Mouse (Mus musculus): Measurements from ENCODE around the gene Tmbim7. TPM values are rescaled to one million over a fixed set of nuclear protein-coding genes. Genes with fewer than 3 reads are reported as not detected.

The Tmbim7 gene
- polyA plus RNA-seq, 1 experiment, result not detected

DNA sequence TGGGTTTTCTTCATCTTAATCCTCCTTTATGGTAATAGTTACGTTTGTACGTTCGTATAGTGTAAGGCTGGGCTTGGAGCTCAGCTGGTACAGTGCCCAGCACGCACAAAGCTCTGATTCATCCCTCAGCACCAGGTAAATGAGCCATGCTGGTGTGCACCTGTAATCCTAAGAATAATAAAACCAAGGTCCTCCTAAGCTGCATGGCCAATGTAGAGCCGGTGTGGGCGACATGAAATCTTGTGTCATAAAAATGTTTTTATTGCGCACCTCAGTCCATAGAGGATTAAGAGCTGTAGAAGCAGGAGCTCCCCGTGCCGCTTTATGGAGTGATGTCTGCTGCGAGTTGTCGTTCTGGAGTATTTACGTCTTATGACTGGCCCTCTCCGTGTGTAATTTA, 17.7 kb upstream of the Tmbim7 start:
- TF ChIP-seq CTCF (IDR thresholded peaks at IDR 0.05; ENCODE audit: borderline replicate concordance, insufficient read depth, low read depth, low read length) (no peak), POLR2A (IDR thresholded peaks at IDR 0.05; ENCODE audit: borderline replicate concordance, insufficient read depth, low read length) (no peak)
- no peaks in the 10 kb centered on the region for H3K4me1 ChIP-seq (ENCODE audit: control insufficient read depth, insufficient read depth, low read length)
- H3K27me3 ChIP-seq (ENCODE audit: control insufficient read depth, insufficient read depth, low read length), result no peaks in the 10 kb centered on the region
- H3K27ac ChIP-seq (ENCODE audit: insufficient read depth, low read length), result no peak overlapping the region
- DNase-seq, result no peak
- H3K4me3 ChIP-seq (replicated peaks; ENCODE audit: insufficient read depth, low read depth, low read length), result no peak overlapping the region
- WGBS, result 94% methylated on average over 13 of the region's 13 CpGs

DNA sequence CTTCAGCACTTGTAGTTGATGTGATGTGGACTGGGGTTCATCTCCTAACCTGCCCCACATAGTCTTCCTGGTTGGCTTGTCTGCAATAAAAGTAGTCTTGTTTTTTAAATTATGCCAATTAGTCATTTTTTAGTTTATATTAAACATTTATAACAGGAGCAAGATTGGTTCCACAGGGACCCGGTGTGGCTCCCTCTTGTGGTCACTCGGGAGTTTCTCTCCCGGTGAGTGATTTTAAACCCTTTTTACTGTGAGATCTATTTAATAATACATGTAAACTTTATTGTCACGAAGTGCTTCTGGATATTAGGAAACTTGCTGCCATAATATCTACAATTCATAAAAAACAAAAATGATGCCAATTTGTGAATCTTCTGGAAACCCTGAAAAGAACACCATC, 17.0 kb upstream of the Tmbim7 start:
- TF ChIP-seq CTCF (IDR thresholded peaks at IDR 0.05; ENCODE audit: borderline replicate concordance, insufficient read depth, low read depth, low read length) (no peak), POLR2A (IDR thresholded peaks at IDR 0.05; ENCODE audit: borderline replicate concordance, insufficient read depth, low read length) (no peak)
- no peaks in the 10 kb centered on the region for H3K4me1 ChIP-seq (ENCODE audit: control insufficient read depth, insufficient read depth, low read length)
- no peaks in the 10 kb centered on the region for H3K27me3 ChIP-seq (ENCODE audit: control insufficient read depth, insufficient read depth, low read length)
- DNase-seq, result no peak
- no peak overlapping the region for H3K4me3 ChIP-seq (replicated peaks; ENCODE audit: insufficient read depth, low read depth, low read length)
- 74% methylated on average over 4 of the region's 4 CpGs for WGBS
- H3K27ac ChIP-seq (ENCODE audit: insufficient read depth, low read length), result no peak overlapping the region

DNA sequence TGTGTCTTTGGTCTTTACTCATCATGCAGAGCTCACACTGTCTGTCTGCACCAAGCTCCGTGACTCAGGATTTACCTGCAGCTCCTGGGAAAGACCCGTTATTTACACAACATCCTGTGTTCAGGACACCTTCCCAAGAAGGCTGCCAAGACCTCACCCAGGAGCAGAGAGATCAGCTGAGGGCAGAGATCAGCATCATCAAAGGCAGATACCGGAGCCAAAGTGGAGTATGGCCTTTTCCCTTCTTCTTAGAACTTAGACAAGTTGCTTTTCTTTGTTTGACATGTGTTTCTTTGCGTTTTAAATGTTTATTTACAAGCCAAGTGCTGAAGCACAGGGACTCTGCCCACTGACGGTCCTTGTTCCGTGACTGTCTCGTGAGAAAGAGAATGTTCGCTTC, 15.7 kb upstream of the Tmbim7 start:
- TF ChIP-seq POLR2A (IDR thresholded peaks at IDR 0.05; ENCODE audit: borderline replicate concordance, insufficient read depth, low read length) (no peak), CTCF (IDR thresholded peaks at IDR 0.05; ENCODE audit: borderline replicate concordance, insufficient read depth, low read depth, low read length) (no peak)
- Histone ChIP-seq H3K4me3 (replicated peaks; ENCODE audit: insufficient read depth, low read depth, low read length) (no peak overlapping the region), H3K27ac (ENCODE audit: insufficient read depth, low read length) (no peak overlapping the region), H3K27me3 (ENCODE audit: control insufficient read depth, insufficient read depth, low read length) (no peaks in the 10 kb centered on the region), H3K4me1 (ENCODE audit: control insufficient read depth, insufficient read depth, low read length) (no peaks in the 10 kb centered on the region)
- 88% methylated on average over 8 of the region's 8 CpGs for WGBS
- no peak for DNase-seq

GRCm38 (mm10) chr5:3644621-3645020, 6.4 kb upstream of the Tmbim7 start:
- Histone ChIP-seq H3K4me3 (replicated peaks; ENCODE audit: insufficient read depth, low read depth, low read length) (no peak overlapping the region), H3K27ac (ENCODE audit: insufficient read depth, low read length) (no peak overlapping the region), H3K27me3 (ENCODE audit: control insufficient read depth, insufficient read depth, low read length) (no peaks in the 10 kb centered on the region), H3K4me1 (ENCODE audit: control insufficient read depth, insufficient read depth, low read length) (no peaks in the 10 kb centered on the region)
- TF ChIP-seq POLR2A (IDR thresholded peaks at IDR 0.05; ENCODE audit: borderline replicate concordance, insufficient read depth, low read length), result no peak
- no peak for TF ChIP-seq CTCF (IDR thresholded peaks at IDR 0.05; ENCODE audit: borderline replicate concordance, insufficient read depth, low read depth, low read length)
- DNase-seq, result no peak
- 94% methylated on average over 6 of the region's 6 CpGs for WGBS

DNA sequence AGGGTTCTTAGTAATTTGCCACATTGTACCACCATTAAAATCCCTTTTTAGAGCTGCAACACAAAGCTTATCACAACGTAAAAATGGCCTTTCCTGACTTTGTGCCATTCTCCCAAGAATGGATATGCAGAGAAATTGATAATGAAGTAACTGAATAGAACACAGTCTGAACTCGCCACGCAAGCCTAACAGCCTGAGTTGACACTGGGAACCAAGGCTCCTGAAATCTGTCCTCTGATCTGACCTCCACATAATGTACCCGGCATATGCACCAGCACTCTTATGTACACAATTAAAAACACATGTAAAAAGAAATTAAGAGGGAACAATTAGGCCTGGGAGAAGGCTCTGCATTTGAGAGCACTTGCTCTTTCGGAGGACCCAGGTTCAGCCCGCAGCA, 5.7 kb upstream of the Tmbim7 start:
- no peaks in the 10 kb centered on the region for H3K27me3 ChIP-seq (ENCODE audit: control insufficient read depth, insufficient read depth, low read length)
- no peak overlapping the region for H3K4me3 ChIP-seq (replicated peaks; ENCODE audit: insufficient read depth, low read depth, low read length)
- TF ChIP-seq POLR2A (IDR thresholded peaks at IDR 0.05; ENCODE audit: borderline replicate concordance, insufficient read depth, low read length) (no peak), CTCF (IDR thresholded peaks at IDR 0.05; ENCODE audit: borderline replicate concordance, insufficient read depth, low read depth, low read length) (no peak)
- WGBS, result 87% methylated on average over 6 of the region's 6 CpGs
- no peak overlapping the region for H3K27ac ChIP-seq (ENCODE audit: insufficient read depth, low read length)
- DNase-seq, result no peak
- H3K4me1 ChIP-seq (ENCODE audit: control insufficient read depth, insufficient read depth, low read length), result no peaks in the 10 kb centered on the region

DNA sequence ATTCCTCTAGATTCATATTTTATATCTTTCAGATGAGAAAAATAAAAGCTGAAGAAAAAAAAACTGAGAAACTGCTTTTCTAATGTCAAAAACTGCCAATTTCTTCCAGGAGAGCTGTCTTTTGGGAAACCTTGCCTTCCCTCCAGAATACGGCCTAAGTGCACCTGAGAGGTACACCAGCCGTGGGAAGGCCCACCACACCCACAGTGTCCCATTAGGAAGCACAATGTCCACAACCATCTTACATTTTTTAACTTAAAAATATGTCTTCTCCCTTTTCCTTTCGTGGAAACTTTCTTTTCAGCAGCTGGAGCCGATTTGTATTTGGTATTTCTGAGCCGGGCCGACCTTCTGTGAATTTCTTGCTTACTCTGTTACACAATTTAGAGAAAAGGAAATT, 4.4 kb upstream of the Tmbim7 start:
- H3K27ac ChIP-seq (ENCODE audit: insufficient read depth, low read length), result no peak overlapping the region
- TF ChIP-seq POLR2A (IDR thresholded peaks at IDR 0.05; ENCODE audit: borderline replicate concordance, insufficient read depth, low read length) (no peak), CTCF (IDR thresholded peaks at IDR 0.05; ENCODE audit: borderline replicate concordance, insufficient read depth, low read depth, low read length) (no peak)
- no peaks in the 10 kb centered on the region for H3K4me1 ChIP-seq (ENCODE audit: control insufficient read depth, insufficient read depth, low read length)
- peak overlapping the region; percentile 56 for H3K4me3 ChIP-seq (replicated peaks; ENCODE audit: insufficient read depth, low read depth, low read length)
- no peaks in the 10 kb centered on the region for H3K27me3 ChIP-seq (ENCODE audit: control insufficient read depth, insufficient read depth, low read length)
- DNase-seq, result no peak
- 14% methylated on average over 6 of the region's 6 CpGs for WGBS

DNA sequence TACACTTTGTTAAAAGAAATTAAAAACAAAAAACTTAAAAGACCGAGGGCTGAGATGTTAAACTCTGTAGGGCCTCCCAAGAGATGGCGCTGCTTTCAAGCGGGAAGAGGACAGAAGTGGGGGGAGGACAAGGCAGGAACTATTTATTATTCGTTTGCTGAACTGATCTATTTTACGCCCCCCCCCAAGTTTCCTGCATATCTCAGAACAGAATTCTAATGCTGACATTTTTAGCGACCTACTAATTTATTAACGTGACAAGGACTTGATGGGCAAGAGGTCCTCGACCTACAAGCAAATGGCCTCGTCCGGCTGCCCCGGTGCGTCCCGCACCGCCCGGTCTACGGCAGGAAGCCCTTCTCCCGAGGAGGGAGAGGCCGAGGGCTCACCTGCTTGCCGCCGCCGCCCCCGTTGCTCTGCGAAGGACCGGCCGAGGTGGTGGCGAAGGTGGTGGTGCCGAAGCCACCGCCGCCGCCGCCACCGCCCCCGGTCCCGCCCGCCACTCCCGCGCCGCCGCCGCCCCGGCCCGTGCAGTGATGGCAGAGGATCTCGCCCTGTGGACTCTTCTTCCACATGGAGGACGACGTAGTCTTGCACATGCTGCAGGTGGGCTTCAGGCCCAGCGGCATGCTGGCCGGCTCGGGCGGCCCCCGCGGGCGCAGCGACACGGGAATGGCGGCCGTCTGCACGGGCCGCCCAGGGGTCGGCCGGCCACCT, 3.8 kb upstream of the Tmbim7 start:
- Histone ChIP-seq H3K27ac (ENCODE audit: insufficient read depth, low read length) (peak overlapping the region; percentile 58), H3K27me3 (ENCODE audit: control insufficient read depth, insufficient read depth, low read length) (no peaks in the 10 kb centered on the region), H3K4me3 (replicated peaks; ENCODE audit: insufficient read depth, low read depth, low read length) (peak overlapping the region; percentile 56), H3K4me1 (ENCODE audit: control insufficient read depth, insufficient read depth, low read length) (no peaks in the 10 kb centered on the region)
- under 1% methylated on average over 60 of the region's 60 CpGs for WGBS
- TF ChIP-seq CTCF (IDR thresholded peaks at IDR 0.05; ENCODE audit: borderline replicate concordance, insufficient read depth, low read depth, low read length), result peak; percentile 57; the same call in 1 of the 2 replicates
- TF ChIP-seq POLR2A (IDR thresholded peaks at IDR 0.05; ENCODE audit: borderline replicate concordance, insufficient read depth, low read length), result no peak
- peak; percentile 57 to 73 for DNase-seq

DNA sequence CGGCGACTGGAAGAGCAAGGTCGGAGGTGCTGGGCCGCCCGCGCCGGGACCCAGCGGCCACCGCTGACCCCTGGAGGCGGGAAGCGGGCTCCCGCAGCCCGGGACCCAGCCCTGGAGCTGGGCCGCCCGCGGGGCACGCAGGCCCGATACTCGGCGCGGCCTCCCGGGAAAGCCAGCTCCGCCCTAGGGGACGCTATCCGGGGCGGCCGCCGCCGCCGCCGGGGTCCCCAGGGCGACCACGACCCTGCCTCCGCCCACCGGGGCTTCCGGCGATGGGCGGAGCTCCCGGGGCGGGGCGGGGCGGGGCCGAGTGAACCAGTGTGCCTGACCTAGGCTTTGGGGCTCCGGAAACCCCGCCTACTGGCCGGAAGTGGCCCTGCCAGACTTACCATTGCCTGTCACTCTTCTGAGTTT, 3.3 kb upstream of the Tmbim7 start:
- Histone ChIP-seq H3K27me3 (ENCODE audit: control insufficient read depth, insufficient read depth, low read length) (no peaks in the 10 kb centered on the region), H3K4me1 (ENCODE audit: control insufficient read depth, insufficient read depth, low read length) (no peaks in the 10 kb centered on the region), H3K27ac (ENCODE audit: insufficient read depth, low read length) (peak overlapping the region; percentile 51), H3K4me3 (replicated peaks; ENCODE audit: insufficient read depth, low read depth, low read length) (peak overlapping the region; percentile 56)
- under 1% methylated on average over 44 of the region's 46 CpGs for WGBS
- DNase-seq, result peak; percentile 88 to 93
- TF ChIP-seq POLR2A (IDR thresholded peaks at IDR 0.05; ENCODE audit: borderline replicate concordance, insufficient read depth, low read length) (no peak), CTCF (IDR thresholded peaks at IDR 0.05; ENCODE audit: borderline replicate concordance, insufficient read depth, low read depth, low read length) (no peak)

Measured in cerebellum, adult 2 months (tissue).